Comparison of ENCODE assay signal across 21 mouse cellular contexts in the genomic region with DNA sequence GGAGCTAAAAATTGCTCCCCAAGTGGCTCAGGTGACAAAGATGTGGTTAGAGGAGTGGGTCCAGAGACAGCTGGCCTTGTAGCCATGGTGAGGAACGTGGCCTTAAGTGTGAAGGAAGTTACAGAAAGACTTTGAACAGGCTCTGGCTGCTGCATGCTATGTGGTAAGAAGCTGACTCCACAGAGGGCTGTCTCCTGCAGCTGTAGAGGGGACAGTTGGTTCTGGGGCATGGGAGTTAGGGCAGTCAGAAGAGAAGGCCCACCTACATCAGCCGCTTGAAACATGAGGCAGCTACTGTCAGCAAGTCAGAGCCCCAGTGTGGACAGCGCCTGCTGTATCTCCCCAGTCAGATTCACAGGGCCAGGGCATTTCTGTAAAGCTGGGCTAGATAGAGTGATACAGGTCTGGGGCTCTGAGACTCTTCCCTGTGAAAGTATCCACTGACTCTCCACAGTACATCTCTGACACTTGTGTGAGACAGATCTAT. TPM values are rescaled to one million over a fixed set of nuclear protein-coding genes. Genes with fewer than 3 reads are reported as not detected.
DNase-seq lines count a peak whose midpoint lies in the region; ATAC-seq and TF ChIP-seq lines count a peak whose summit lies in the region.
"Had no signal": no experiment of that assay in that cellular context is flagged by ENCODE, and none has a peak within 500 bp of the region (broad histone marks: within the 10 kb centered on the region; RNA-seq: fewer than 3 reads in every experiment).

No protein-coding gene starts in this region.

- peaks cover 11% of the 10 kb centered on the region for H3K36me3 ChIP-seq in intestine, embryonic 14.5 days (ENCODE audit: control insufficient read depth, insufficient read depth, low read length)
- H3K36me3 ChIP-seq in intestine, embryonic 15.5 days: 0 out of 2 replicates have a peak, but pooled peaks cover 3% of the 10 kb centered on the region
- no peaks in the 10 kb centered on the region for H3K36me3 ChIP-seq in lung, postnatal 0 days (ENCODE audit: insufficient read depth, low read length)
- H3K36me3 ChIP-seq: embryonic facial prominence, embryonic 15.5 days had no signal

- 85% methylated on average over 3 of the region's 3 CpGs for WGBS in intestine, embryonic 14.5 days
- WGBS in intestine, embryonic 15.5 days: 86% methylated on average over 3 of the region's 3 CpGs
- WGBS in lung, postnatal 0 days: 80% methylated on average over 3 of the region's 3 CpGs

- H3K27me3 ChIP-seq in intestine, embryonic 14.5 days (replicated peaks; ENCODE audit: control insufficient read depth, insufficient read depth, low read length): no peaks in the 10 kb centered on the region
- H3K27me3 ChIP-seq in intestine, embryonic 15.5 days (replicated peaks): no peaks in the 10 kb centered on the region
- H3K27me3 ChIP-seq in lung, postnatal 0 days (replicated peaks; ENCODE audit: insufficient read depth, low read length): no peaks in the 10 kb centered on the region
- H3K27me3 ChIP-seq: CH12.LX; embryonic facial prominence, embryonic 15.5 days; heart, embryonic 15.5 days; hindbrain, embryonic 13.5 days had no signal

- TF ChIP-seq EP300 in lung, postnatal 0 days (IDR thresholded peaks at IDR 0.05): no peak

- peak; percentile 36 for DNase-seq in intestine, embryonic 14.5 days (ENCODE audit: low spot score)
- peak; percentile 19 for DNase-seq in lung, postnatal 0 days (ENCODE audit: low spot score)
- no peak for DNase-seq in lung, postnatal 25 days (ENCODE audit: low spot score)
- DNase-seq in frontal cortex, postnatal 25 days (ENCODE audit: low spot score in 2 of 2): no peak
- DNase-seq: cerebellum, adult 11 months; cerebellum, adult 8-10 months; cerebellum, postnatal 14 days; embryo, embryonic 11 days; heart, postnatal 14 days had no signal

- TF ChIP-seq CTCF in lung, postnatal 0 days (IDR thresholded peaks at IDR 0.05): no peak

- H3K4me2 ChIP-seq in intestine, embryonic 14.5 days (ENCODE audit: low read length): no peak overlapping the region
- no peak overlapping the region for H3K4me2 ChIP-seq in intestine, embryonic 15.5 days (replicated peaks)
- H3K4me2 ChIP-seq in lung, postnatal 0 days (replicated peaks; ENCODE audit: low read depth, low read length): no peak overlapping the region
- H3K4me2 ChIP-seq: embryonic facial prominence, embryonic 15.5 days; heart, embryonic 15.5 days; hindbrain, embryonic 13.5 days had no signal

- no peak for ATAC-seq in intestine, embryonic 14.5 days (replicated peaks; ENCODE audit: low FRiP score, low TSS enrichment, low read depth)
- no peak for ATAC-seq in intestine, embryonic 15.5 days
- no peak for ATAC-seq in lung, postnatal 0 days
- ATAC-seq in granulocyte monocyte progenitor cell, adult 5-6 weeks (replicated peaks; ENCODE audit: poor library complexity, severe bottlenecking): 0 out of 2 replicates have a peak, but pooled peaks have one; percentile 13
- ATAC-seq: forebrain, embryonic 14.5 days; hindbrain, postnatal 0 days had no signal

- no peak overlapping the region for H3K27ac ChIP-seq in intestine, embryonic 14.5 days (ENCODE audit: low read depth)
- H3K27ac ChIP-seq in intestine, embryonic 15.5 days: no peak overlapping the region
- H3K27ac ChIP-seq in lung, postnatal 0 days (ENCODE audit: low read length): no peak overlapping the region
- H3K27ac ChIP-seq: embryonic facial prominence, embryonic 15.5 days; forebrain, embryonic 10.5 days; heart, embryonic 15.5 days; hindbrain, embryonic 13.5 days; hindbrain, postnatal 0 days had no signal

- no peaks in the 10 kb centered on the region for H3K4me1 ChIP-seq in intestine, embryonic 14.5 days (replicated peaks; ENCODE audit: control insufficient read depth, insufficient read depth, low read length)
- H3K4me1 ChIP-seq in intestine, embryonic 15.5 days (replicated peaks): no peaks in the 10 kb centered on the region
- H3K4me1 ChIP-seq in lung, postnatal 0 days (ENCODE audit: insufficient read depth, low read depth, low read length): 0 out of 2 replicates have a peak, but pooled peaks cover 5% of the 10 kb centered on the region

- no peak overlapping the region for H3K4me3 ChIP-seq in intestine, embryonic 14.5 days (ENCODE audit: low read depth, low read length)
- no peak overlapping the region for H3K4me3 ChIP-seq in intestine, embryonic 15.5 days (replicated peaks)
- H3K4me3 ChIP-seq in lung, postnatal 0 days (ENCODE audit: low read depth, low read length): no peak overlapping the region
- H3K4me3 ChIP-seq: embryonic facial prominence, embryonic 15.5 days; erythroblast, embryonic 14.5 days; forebrain, embryonic 10.5 days; heart, embryonic 15.5 days; hindbrain, embryonic 13.5 days had no signal

- H3K9me3 ChIP-seq in intestine, embryonic 14.5 days (ENCODE audit: control insufficient read depth, low read length): no peaks in the 10 kb centered on the region
- no peaks in the 10 kb centered on the region for H3K9me3 ChIP-seq in intestine, embryonic 15.5 days
- no peaks in the 10 kb centered on the region for H3K9me3 ChIP-seq in lung, postnatal 0 days (ENCODE audit: low read length)
- H3K9me3 ChIP-seq: embryonic facial prominence, embryonic 15.5 days; forebrain, embryonic 10.5 days; heart, embryonic 15.5 days; hindbrain, embryonic 13.5 days had no signal

- no peak overlapping the region for H3K9ac ChIP-seq in intestine, embryonic 14.5 days (ENCODE audit: low read length)
- H3K9ac ChIP-seq in intestine, embryonic 15.5 days: no peak overlapping the region
- no peak overlapping the region for H3K9ac ChIP-seq in lung, postnatal 0 days (replicated peaks; ENCODE audit: low read depth)
- H3K9ac ChIP-seq: embryonic facial prominence, embryonic 15.5 days; heart, embryonic 15.5 days; hindbrain, embryonic 13.5 days had no signal

RNA-seq across cellular contexts. Expression of gene Chrna1, which starts 29.6 kb away (rescaled TPM):
- 0.08 and 0.20 TPM in 2 replicates for polyA plus RNA-seq in intestine, embryonic 14.5 days (2014; fragmentation: Nextera tagmentation; extraction: Ambion mirVana)
- 0.18 and 0.25 TPM in 2 replicates for polyA plus RNA-seq in intestine, embryonic 15.5 days (2015; fragmentation: Nextera tagmentation; extraction: Ambion mirVana)
- 0.07 and 0.12 TPM in 2 replicates for polyA plus RNA-seq in lung, postnatal 0 days (2015; fragmentation: Nextera tagmentation; extraction: Ambion mirVana)
- total RNA-seq in granulocyte monocyte progenitor cell, adult 5-6 weeks (2014; fragmentation: Nextera tagmentation): not detected in 2 replicates
- total RNA-seq in granulocyte monocyte progenitor cell, adult 5-6 weeks (2017): not detected in 2 replicates
- total RNA-seq: CH12.LX; common myeloid progenitor, adult 5-6 weeks; heart, postnatal 14 days; hematopoietic stem cell, adult 5-6 weeks; hindbrain, postnatal 0 days had no signal
- polyA plus RNA-seq: erythroblast, embryonic 14.5 days had no signal

Comparison
In these comparisons a context has a peak if more than half of its experiments do, and no peak if none do; other contexts are left out.
1. DNase-seq: peak in intestine, embryonic 14.5 days (single experiment) and lung, postnatal 0 days (single experiment); none in lung, postnatal 25 days (single experiment) and frontal cortex, postnatal 25 days (0 of 2).